Mouse (Mus musculus) intestine, embryonic 15.5 days (tissue): Measurements from ENCODE around the gene Pcsk5. TPM values are rescaled to one million over a fixed set of nuclear protein-coding genes. Genes with fewer than 3 reads are reported as not detected.
A peak's percentile ranks its signal among the peaks of the same experiment; 100 is the strongest.

Experiments
- ATAC-seq: fragments of 200-750 bp; cut with Nextera tagmentation; 2 replicates; pipeline ENCODE4 v1.8.0; 2017; ENCODE audit warnings: moderate TSS enrichment, moderate library complexity
- H3K27ac ChIP-seq: fragments of 300-500 bp; sonication (generic); 2 replicates; pipeline ENCODE4 v1.5.1; 2015; ENCODE audit warnings: mild to moderate bottlenecking, inconsistent platforms
- H3K27me3 ChIP-seq: fragments of 300-500 bp; sonication (generic); replicated peaks from 2 replicates; pipeline ENCODE4 v1.6.1; 2015; ENCODE audit warnings: inconsistent platforms
- H3K36me3 ChIP-seq: fragments of 300-500 bp; sonication (generic); 2 replicates; pipeline ENCODE4 v1.6.1; 2015; ENCODE audit warnings: inconsistent platforms
- H3K4me1 ChIP-seq: fragments of 300-500 bp; sonication (generic); replicated peaks from 2 replicates; pipeline ENCODE4 v1.6.1; 2015; ENCODE audit warnings: inconsistent platforms
- H3K4me2 ChIP-seq: fragments of 300-500 bp; sonication (generic); replicated peaks from 2 replicates; pipeline ENCODE4 v1.6.1; 2015; ENCODE audit warnings: mild to moderate bottlenecking, inconsistent platforms
- H3K4me3 ChIP-seq: fragments of 300-500 bp; sonication (generic); replicated peaks from 2 replicates; pipeline ENCODE4 v1.5.1; 2015; ENCODE audit warnings: inconsistent platforms
- H3K9ac ChIP-seq: fragments of 300-500 bp; sonication (generic); 2 replicates; pipeline ENCODE4 v1.6.1; 2015; ENCODE audit warnings: inconsistent platforms
- H3K9me3 ChIP-seq: fragments of 300-500 bp; sonication (generic); 2 replicates; pipeline ENCODE4 v1.6.1; 2016; ENCODE audit warnings: inconsistent platforms
- WGBS: fragments of 180-500 bp; shearing (Covaris S2); methylation state at CpG from one replicate; pipeline ENCODE4 v1.1.7; 2015; 5-methylcytosine and 5-hydroxymethylcytosine counted together
- polyA plus RNA-seq: library from polyadenylated mRNA; unstranded; fragments of >200 nt; fragmentation: Nextera tagmentation; extraction: Ambion mirVana; gene quantifications from 2 replicates; pipeline ENCODE4 v1.2.1, GENCODE M21; 2015

Gene Pcsk5
- polyA plus RNA-seq, 1 experiment from 2014 or later, result 29.8 TPM

- Histone ChIP-seq H3K4me1 (0 out of 2 replicates have a peak, but pooled peaks cover 2% of the 10 kb centered on the region), H3K27ac (no peak overlapping the region), H3K4me2 (no peak overlapping the region), H3K9me3 (no peaks in the 10 kb centered on the region), H3K4me3 (no peak overlapping the region), H3K9ac (no peak overlapping the region), H3K27me3 (no peaks in the 10 kb centered on the region), H3K36me3 (0 out of 2 replicates have a peak, but pooled peaks cover 7% of the 10 kb centered on the region)
- no peak for ATAC-seq
- 77% methylated on average over 5 of the region's 5 CpGs for WGBS
Measured at GRCm38 (mm10) chr19:17397922-17398321, 439.5 kb downstream of the Pcsk5 start.

DNA sequence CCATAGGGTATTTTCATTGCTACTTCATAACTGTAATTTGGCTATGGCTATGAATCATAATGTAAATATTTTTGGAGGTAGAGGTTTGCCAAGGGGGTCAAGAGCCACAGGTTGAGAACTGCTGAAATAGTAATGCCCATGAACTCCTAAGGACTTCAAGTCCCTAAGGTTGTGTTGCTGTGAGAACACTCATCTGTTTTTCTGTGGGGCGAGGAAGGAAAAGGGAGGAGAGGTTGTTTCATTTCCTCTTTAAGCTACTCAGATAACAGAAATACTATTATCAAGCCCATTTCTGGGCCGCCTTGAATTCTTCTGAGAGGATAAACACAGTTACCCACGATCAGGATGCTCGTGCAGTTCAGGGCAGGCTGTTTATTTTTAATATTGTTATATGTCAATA lies 440.6 kb downstream of the Pcsk5 start:
- Histone ChIP-seq H3K4me3 (no peak overlapping the region), H3K4me2 (no peak overlapping the region), H3K36me3 (0 out of 2 replicates have a peak, but pooled peaks cover 7% of the 10 kb centered on the region), H3K4me1 (0 out of 2 replicates have a peak, but pooled peaks cover 2% of the 10 kb centered on the region), H3K9ac (no peak overlapping the region), H3K9me3 (no peaks in the 10 kb centered on the region), H3K27me3 (no peaks in the 10 kb centered on the region; the same call in 1 of the 2 replicates), H3K27ac (no peak overlapping the region)
- 87% methylated on average over 4 of the region's 4 CpGs for WGBS
- no peak for ATAC-seq

DNA sequence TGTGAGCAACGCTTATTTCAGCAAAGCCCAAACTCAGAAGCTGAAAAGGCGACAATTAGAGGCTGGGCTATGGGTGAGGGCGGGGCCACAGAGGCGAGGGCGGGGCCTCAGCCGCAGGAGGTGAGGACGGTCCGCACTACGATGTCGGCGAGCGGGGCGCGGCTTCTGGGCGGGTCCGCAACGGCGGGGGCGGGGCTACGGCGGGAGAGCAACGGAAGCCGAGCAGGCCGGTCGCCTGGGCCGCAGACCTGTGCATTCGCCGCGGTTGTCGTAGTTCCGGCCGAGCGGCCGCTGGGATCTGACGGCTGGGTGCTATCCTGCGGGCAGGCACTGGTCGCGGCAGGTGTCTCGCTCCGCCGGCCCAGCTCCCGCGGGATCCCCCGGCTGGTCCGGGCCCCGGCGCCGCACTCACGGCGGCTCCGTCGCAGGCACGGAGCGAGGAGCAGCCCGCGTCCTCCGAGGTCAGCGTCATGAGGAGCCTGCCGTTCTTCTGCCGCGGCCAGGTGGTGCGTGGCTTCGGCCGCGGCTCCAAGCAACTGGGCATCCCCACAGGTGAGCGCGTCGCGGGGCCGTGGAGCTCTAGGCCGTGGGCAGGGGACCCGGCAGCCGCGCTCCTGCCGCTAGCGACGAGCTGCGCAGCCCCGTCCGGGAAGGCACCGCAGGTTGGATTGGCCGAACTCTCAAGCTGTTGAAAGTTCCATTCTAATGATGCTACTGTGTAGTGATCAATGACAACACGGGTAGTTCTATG lies 443.4 kb downstream of the Pcsk5 start, which contains the start of gene Rfk:
Gene Rfk, plus strand, starts transcription at position 203 of the 751 bp plus-strand sequence.
- no peaks in the 10 kb centered on the region; the same call in 1 of the 2 replicates for H3K27me3 ChIP-seq
- 0 out of 2 replicates have a peak, but pooled peaks cover 4% of the 10 kb centered on the region for H3K36me3 ChIP-seq
- H3K9ac ChIP-seq, result peak within 1 kb of the TSS; percentile 76
- H3K4me3 ChIP-seq, result peak within 1 kb of the TSS; percentile 62
- ATAC-seq, result peak; percentile 99
- under 1% methylated on average over 83 of the region's 83 CpGs for WGBS
- H3K4me1 ChIP-seq, result 0 out of 2 replicates have a peak, but pooled peaks cover 2% of the 10 kb centered on the region
- no peaks in the 10 kb centered on the region for H3K9me3 ChIP-seq
- H3K27ac ChIP-seq, result peak within 1 kb of the TSS; percentile 52
- peak within 1 kb of the TSS; percentile 67 for H3K4me2 ChIP-seq

- H3K4me3 ChIP-seq, result 0 out of 2 replicates have a peak overlapping the region, but pooled peaks have one; percentile 3
- no peak for ATAC-seq
- H3K4me2 ChIP-seq, result peak overlapping the region; percentile 67
- 15% methylated on average over 3 of the region's 3 CpGs for WGBS
- no peaks in the 10 kb centered on the region for H3K9me3 ChIP-seq
- no peaks in the 10 kb centered on the region; the same call in 1 of the 2 replicates for H3K27me3 ChIP-seq
- no peaks in the 10 kb centered on the region for H3K36me3 ChIP-seq
- H3K4me1 ChIP-seq, result 0 out of 2 replicates have a peak, but pooled peaks cover 2% of the 10 kb centered on the region
- H3K27ac ChIP-seq, result no peak overlapping the region
- H3K9ac ChIP-seq, result no peak overlapping the region
Measured at GRCm38 (mm10) chr19:17392866-17393265, 444.6 kb downstream of the Pcsk5 start.

DNA sequence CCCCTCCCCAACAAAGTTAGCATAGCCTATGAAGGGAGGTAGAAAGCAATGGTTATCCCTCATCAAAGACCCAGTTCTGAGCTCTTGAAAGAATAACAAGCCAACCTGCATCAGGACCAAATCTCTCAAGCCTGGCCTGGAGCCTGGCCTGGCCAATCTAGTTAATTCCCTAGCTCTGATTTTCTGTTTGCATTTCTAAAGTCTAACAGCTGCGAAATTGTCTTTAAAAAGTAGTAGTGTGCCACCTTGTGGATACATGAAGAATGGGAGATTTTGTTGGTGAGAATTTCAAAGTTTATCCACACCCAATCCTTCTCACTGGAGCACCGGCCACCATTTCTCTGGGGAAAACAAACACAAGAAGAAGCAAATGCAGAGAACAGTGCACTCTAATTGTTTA lies 449.0 kb downstream of the Pcsk5 start:
- 10% methylated on average over 2 of the region's 2 CpGs for WGBS
- ATAC-seq, result no peak

DNA sequence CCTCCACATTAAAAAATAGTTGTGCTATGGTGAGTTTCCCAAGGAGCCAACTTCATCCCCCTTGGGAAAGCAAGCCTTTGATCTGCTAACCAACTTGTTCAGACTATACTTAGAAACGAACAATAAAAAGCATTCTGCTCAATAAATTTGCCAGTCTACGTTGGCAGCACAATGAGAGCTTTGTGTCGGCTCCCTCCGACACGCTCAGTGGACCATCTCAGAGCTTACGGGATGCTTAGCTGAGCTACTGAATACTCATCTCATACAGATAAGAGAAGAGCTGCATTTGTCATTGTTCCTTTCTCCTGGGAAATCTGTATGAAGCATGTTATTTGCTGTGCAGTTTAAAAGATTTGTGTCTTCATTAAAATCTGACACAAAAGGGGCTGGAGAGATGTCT lies 451.0 kb downstream of the Pcsk5 start:
- WGBS, result 72% methylated on average over 6 of the region's 6 CpGs
- Histone ChIP-seq H3K4me3 (no peak overlapping the region), H3K9ac (no peak overlapping the region), H3K36me3 (no peaks in the 10 kb centered on the region), H3K4me1 (no peaks in the 10 kb centered on the region), H3K4me2 (no peak overlapping the region), H3K27ac (no peak overlapping the region), H3K9me3 (no peaks in the 10 kb centered on the region), H3K27me3 (no peaks in the 10 kb centered on the region)
- no peak for ATAC-seq

More for the DNA sequence above, 449.0 kb downstream of the Pcsk5 start:
- no peaks in the 10 kb centered on the region for H3K36me3 ChIP-seq
- no peak overlapping the region for H3K4me2 ChIP-seq
- no peak overlapping the region for H3K4me3 ChIP-seq
- no peaks in the 10 kb centered on the region for H3K4me1 ChIP-seq
- no peak overlapping the region for H3K9ac ChIP-seq
- H3K9me3 ChIP-seq, result no peaks in the 10 kb centered on the region
- no peaks in the 10 kb centered on the region; the same call in 1 of the 2 replicates for H3K27me3 ChIP-seq
- H3K27ac ChIP-seq, result no peak overlapping the region

- H3K4me3 ChIP-seq, result no peak overlapping the region
- WGBS, result 70% methylated on average over 1 of the region's 1 CpGs
- H3K27ac ChIP-seq, result no peak overlapping the region
- H3K36me3 ChIP-seq, result no peaks in the 10 kb centered on the region
- ATAC-seq, result no peak
- H3K4me1 ChIP-seq, result no peaks in the 10 kb centered on the region
- no peak overlapping the region for H3K4me2 ChIP-seq
- no peaks in the 10 kb centered on the region for H3K27me3 ChIP-seq
- no peaks in the 10 kb centered on the region for H3K9me3 ChIP-seq
- H3K9ac ChIP-seq, result no peak overlapping the region
Measured at GRCm38 (mm10) chr19:17385426-17385825, 452.0 kb downstream of the Pcsk5 start.

DNA sequence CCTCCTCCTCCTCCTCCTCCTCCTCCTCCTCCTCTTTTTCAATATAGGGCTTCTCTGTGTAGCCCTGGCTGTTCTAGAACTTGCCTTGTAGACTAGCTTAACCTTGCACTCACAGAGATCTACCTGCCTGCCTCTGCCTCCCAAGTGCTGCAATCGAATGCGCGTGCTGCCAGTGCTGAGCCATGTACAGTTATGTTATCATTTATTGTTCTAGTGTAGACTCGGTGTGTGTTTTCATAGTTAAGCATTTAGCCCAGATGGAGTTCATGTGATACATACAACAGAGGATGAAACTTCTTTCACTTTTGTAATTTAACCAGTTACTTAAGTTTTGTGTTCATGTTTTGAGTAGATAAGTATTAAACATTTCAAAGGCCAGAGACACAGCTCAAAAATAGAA lies 452.4 kb downstream of the Pcsk5 start:
- WGBS, result 97% methylated on average over 4 of the region's 4 CpGs

GRCm38 (mm10) chr19:17382807-17383397 lies 454.5 kb downstream of the Pcsk5 start:
- WGBS, result 82% methylated on average over 6 of the region's 6 CpGs
- Histone ChIP-seq H3K4me1 (no peaks in the 10 kb centered on the region), H3K36me3 (no peaks in the 10 kb centered on the region), H3K9ac (no peak overlapping the region), H3K27ac (no peak overlapping the region), H3K4me3 (no peak overlapping the region), H3K9me3 (no peaks in the 10 kb centered on the region), H3K27me3 (no peaks in the 10 kb centered on the region), H3K4me2 (no peak overlapping the region)
- ATAC-seq, result no peak

More for the DNA sequence above, 452.4 kb downstream of the Pcsk5 start:
- Histone ChIP-seq H3K9ac (no peak overlapping the region), H3K4me1 (no peaks in the 10 kb centered on the region), H3K9me3 (no peaks in the 10 kb centered on the region), H3K27me3 (no peaks in the 10 kb centered on the region), H3K36me3 (no peaks in the 10 kb centered on the region), H3K4me2 (no peak overlapping the region), H3K4me3 (no peak overlapping the region), H3K27ac (no peak overlapping the region)
- ATAC-seq, result no peak
